Mouse (Mus musculus) spleen, embryonic (tissue): ENCODE measurements around the gene Cnpy4.

Experiments used
- CTCF ChIA-PET: fragments of 350-600 bp; sonication (Branson Sonifier 250); formaldehyde crosslinking; loops from one replicate; lab custom pipeline; 2022; lab: Charles Lee

Cnpy4 gene

DNA sequence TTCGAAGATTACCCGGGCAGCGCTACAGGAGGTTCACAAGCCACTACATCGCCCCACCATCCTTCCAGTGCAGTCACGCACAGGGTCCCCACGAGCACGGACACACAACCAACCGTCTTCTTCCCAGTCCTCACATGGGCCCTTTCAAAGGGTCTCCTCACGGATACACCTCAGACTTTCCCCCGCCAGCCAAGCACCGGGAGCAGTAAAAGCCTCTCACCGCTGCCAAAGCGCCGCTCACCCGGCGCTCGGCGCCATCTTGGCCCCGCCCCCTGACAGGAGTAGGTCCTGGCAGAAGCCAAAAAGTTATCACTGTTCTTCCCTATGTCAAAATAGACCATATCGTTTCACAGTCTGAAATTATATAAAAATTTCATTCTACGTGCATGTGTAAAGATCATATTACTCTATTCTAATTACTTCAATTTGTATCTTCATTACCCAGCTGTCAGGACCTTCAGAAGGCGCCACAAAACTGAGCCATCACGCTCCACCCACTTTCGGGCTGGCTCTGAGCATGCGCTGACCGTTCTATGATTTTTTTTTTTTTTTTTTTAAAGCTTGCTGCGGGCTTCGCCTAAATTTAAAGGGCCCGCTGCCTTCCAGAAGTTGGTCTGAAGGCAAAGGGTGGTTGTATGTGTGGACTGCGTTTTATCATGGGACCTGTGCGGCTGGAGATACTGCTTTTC lies at the start of gene Cnpy4, which contains the start of gene Taf6:
Cnpy4 (plus strand) TSS at position 536 of the 689 bp plus-strand sequence.
Taf6 (minus strand) TSS at position 502 of the 689 bp plus-strand sequence.
- CTCF ChIA-PET = interaction anchor here (0.5 to 0.6 kb wide), 2 partner anchors 12 to 71 kb away, joined by 3 to 4 read pairs; no protein-coding TSS in a partner anchor

DNA sequence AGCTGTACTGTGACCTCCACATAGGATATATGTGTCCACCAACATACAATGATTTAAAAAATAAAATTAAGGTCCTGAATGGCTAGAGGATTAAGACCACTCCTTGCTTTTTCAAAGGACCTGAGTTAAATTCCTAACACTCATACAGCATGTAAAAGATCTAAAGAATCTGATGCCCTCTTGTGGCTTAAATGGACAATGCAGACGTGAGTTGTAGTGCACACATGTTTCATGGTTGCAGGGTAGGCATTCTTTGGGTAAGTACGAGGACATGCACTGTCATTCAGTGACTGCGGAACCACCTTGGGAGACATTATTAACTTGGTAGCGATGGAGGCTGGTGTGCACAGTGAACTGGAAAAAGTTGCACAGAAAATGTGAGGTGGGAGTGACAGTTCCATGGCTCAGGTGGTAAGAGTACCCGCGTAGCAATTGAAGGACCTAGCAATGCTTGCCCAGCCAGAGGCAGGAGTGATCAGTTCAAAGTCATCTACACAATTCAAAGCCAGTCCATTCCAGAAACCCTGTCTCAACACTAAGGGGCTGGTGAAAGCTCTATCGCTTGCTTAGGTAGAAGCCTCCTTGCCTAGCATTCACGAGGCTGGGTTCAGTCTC lies 49.2 kb upstream of the Cnpy4 start:
- CTCF ChIA-PET = interaction anchor here (0.6 kb wide), 1 partner anchor 152 kb away, joined by 5 read pairs; no protein-coding TSS in a partner anchor

DNA sequence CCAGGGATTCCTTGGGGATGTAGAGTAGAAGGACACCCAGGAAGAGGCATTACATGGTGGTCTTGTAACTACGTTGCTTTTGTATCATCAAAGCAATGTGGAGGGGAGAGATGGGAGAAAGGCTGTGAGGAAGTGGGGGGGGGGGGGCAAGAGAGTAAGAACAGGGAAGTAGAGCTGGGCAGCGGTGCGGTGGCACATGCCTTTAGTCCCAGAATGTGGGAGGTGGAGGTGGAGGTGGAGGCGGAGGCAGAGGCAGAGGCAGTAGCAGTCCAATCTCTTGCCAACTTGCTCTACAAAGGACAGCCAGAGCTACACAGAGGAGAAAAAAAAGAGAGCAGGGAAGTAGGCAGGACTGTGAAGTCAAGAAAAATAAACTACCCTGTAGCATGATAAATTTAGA lies 48.7 kb upstream of the Cnpy4 start:
- CTCF ChIA-PET = interaction anchor here (0.6 kb wide), 2 partner anchors 124 to 1321 kb away, joined by 4 to 7 read pairs; no protein-coding TSS in a partner anchor

DNA sequence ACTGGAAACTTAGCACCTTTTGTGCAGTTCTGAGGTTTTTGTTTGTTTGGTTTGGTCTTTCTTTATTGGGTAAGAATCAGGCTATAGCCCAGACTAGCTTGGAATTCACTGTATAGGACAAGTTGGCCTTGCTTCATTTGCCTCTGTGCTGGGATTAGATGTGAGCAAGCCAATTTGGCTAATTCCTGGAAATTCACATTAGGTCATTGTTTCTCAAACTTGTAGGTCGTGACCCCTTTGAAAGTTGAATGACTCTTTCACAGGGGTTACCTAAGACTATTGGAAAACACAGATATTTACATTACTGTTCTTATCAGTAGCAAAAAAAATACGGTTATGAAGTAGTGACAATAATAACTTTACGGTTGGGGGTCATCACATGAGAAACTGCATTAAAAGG lies 32.9 kb upstream of the Cnpy4 start:
- CTCF ChIA-PET = no interaction called here

DNA sequence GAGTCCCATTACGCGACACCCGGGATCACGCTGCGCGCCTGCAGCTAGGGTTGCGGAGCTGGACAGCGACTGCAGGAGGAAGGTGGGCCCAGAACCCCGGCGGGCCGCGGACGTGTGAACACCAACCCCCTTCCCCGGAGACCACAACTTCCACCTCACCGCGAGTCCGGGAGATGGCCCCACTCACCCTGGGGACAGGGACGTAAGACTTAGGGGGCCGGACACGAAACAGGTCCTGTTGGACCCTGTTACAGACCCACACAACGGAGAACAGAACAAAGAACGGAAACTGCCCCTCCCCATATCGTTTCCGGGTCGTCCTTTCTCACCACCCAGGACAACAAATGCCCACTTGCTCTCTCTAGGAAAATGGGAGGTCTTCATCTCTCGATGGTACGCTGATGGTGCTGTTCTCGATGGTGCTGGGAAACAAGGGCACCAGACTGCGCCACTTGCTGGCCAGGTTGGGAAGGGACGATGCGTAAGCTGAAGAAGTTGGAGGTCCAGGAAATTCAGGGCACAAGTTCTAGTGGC lies 31.8 kb upstream of the Cnpy4 start, which contains the start of gene Zfp113:
Zfp113 (minus strand) TSS at position 302 of the 534 bp plus-strand sequence.
- CTCF ChIA-PET = no interaction called here

DNA sequence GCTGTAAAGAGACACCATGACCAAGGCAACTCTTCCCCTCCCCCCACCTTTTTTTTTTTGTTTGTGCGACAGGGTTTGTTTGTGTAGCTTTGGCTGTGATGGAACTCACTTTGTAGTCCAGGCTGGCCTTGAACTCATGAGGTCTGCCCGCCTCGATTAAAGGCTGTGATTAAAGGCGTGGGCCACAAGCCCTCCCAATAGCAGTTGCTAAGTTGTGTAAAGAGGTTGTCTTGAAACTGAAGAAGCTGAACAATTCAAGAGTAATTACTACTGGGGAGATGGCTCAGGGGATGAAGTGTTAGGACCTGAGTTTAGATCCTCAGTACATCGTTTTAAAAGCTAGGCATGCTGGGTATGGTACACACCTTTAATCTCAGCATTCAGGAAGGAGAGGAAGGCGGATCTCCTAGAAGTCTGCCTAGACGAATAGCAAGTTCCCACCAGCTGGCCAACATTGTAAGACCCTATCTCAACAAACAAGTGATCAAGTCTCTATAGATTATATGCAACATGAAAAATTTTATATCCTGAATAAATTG lies 27.0 kb upstream of the Cnpy4 start:
- CTCF ChIA-PET = interaction anchor here (0.7 kb wide), 1 partner anchor 8 kb away, joined by 6 read pairs; no protein-coding TSS in a partner anchor

DNA sequence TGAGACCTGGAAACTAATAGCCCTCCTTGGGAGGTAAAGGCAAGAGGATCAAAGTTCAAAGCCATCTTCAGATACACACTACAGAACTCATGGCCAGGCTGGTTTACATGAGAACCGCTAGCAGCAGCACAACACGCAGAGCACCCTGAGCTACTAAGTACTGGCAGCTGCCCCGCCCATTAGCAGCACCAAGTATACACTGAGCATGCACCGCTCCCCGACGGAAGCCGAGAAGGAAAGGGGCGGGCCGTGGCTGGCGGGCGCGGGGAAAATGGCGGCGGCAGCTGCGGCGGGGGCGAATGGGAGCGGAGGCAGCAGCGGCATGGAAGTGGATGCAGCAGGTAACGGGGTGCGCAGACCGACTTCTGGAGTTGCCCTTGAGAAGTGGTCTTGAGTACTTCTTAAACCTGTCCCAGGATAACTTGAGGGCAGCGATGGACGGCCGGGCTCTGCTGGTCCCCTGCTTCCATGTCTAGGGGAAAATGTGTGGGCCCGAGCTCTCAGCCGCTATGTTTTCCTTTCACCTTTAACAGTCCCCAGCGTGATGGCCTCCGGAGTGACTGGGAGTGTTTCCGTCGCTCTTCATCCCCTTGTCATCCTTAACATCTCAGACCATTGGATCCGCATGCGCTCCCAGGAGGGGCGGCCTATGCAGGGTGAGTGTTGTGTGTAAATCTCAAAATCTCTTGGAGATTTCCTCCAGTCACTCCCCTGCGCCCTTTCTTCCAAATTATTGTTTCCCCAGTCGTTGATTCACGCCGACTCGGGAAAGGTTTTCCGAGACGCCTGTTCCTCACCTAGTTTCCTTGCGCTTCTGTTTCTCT lies 26.2 kb upstream of the Cnpy4 start, which contains the start of gene Cops6:
Cops6 (plus strand) TSS at position 230 of the 824 bp plus-strand sequence.
- CTCF ChIA-PET = no interaction called here

DNA sequence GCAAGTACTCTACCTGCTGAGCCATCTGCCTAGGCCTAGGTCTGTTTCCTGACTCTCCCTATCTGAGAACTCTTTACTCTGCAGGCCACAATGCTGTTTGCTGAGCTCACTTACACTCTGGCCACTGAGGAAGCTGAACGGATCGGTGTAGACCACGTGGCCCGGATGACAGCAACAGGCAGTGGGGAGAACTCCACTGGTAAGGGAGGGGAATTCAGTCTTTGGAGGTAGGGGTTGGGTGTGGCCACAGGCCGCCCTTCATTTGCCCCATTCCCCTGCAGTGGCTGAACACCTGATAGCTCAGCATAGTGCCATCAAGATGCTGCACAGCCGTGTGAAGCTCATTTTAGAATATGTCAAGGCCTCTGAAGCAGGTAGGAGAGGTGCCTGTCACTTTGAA lies 24.2 kb upstream of the Cnpy4 start:
- CTCF ChIA-PET = no interaction called here

DNA sequence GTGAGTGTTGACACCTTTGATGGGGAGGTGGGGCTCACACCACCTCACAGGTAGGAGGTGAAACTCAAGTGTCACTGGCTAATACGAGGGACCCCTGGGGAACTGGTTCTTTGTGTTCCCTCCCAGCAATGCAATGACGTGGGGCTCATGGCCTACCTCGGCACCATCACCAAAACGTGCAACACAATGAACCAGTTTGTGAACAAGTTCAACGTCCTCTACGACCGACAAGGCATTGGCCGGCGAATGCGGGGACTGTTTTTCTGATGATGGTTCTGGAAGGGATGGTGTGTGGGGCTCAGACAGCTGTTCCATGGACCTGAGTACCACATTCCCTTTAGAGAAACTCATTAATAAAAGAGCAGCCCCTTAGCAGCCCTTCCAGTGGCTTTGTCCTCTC lies 23.7 kb upstream of the Cnpy4 start:
- CTCF ChIA-PET = no interaction called here

DNA sequence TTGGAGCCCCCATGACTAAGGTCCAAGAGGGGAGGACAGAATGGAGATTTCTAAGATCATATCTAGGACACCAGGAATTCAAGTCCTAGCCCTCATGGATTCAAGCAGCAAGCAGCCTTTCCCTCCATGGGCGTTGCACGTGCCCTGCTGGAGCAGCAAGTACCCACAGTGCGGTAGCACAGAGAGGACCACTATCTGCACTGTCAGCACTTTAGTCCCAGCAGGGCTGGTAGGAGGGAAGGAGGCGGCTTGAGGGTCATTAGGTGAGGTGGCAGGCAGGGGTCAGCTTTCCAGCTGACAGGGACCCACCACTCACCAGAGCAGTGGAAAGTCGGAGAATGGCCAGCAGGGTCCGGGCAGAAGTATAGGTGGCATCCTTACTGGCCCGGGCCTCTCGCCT lies 21.7 kb upstream of the Cnpy4 start:
- CTCF ChIA-PET = no interaction called here

DNA sequence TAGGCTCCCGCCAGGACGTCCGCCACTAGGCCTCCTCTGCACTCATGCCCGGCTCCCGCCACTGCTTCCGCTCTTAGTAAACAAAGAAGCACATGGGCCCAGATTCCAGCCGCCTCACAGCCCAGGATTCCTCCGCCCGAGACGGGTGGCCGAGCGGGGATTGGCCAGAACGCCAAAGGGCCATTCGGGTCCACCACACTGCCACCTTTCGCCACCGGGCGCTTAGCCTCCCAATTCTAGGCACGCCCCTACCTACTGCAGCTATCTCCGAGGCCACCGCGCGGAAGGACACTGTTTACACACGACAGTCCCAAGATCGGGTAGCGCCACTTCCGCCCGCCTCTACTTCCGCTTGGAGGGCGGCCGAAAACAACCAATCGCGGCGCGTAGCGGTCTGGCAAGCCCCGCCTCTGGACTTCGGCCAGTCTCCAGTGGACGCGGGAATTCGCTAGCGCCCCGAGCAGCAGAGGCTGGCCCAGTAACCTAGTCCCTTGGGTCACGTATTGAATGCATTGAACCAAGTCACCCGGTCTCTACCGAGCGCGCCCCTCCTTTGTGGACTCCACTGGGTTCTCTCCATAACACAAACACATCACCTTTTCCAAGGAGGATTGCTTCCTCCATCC lies 16.2 kb upstream of the Cnpy4 start:
- CTCF ChIA-PET = no interaction called here

DNA sequence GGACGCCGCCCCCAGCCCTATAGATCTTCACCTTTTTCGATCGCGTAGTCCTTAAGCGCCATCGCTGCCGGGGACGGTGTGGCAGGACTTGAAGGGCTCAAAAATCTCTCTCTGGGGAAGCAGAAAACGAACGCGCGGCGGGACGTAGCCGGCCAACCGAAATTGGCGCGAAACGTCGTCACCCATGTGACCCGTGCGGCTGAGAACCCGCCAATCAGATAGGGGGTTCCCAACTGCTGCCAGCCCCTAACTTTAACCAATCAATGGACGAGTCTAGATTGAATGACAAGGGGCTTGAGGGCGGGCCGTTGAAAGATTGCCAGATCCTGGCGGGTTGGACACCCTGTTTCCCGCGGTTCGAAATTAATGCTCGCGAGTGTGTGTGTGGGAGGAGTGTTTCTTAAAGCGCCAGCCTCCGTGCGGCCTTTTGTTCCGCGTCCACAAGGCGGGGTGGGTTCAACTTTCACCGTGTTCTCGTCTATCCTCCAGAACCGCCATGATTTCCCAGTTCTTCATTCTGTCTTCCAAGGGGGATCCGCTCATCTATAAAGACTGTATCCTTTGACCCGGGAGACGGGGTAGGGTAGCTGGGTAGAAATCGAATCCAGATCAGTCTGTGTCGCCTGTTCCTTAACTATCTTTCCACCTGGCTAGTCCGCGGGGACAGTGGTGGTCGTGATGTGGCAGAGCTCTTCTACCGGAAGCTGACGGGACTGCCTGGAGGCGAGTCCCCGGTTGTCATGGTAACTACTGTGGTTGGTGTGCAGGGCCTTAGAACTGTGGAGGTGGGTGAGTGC lies 15.4 kb upstream of the Cnpy4 start, which contains the start of the genes Ap4m1 and Mcm7:
Ap4m1 (plus strand) TSS at position 308 of the 797 bp plus-strand sequence.
Mcm7 (minus strand) TSS at position 728 of the 797 bp plus-strand sequence.
- CTCF ChIA-PET = no interaction called here

DNA sequence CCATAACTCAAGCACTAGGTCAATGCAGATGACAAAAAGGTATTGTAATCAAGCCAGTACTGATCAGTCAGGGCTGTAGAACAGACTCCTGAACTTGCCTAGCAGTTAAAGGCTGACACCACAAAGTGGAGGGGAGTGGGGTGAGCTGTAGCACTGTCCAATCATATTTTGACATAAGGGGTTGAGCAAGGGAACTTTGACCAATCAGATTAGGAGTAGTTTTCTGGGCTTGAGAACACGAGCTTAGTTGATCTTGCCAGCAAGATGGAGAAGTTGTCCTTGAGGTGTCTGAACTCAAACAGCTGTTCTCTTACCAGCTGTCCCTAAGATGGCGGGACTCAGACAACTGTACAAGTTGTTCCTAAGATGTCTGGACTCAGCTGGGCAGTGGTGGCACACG lies 14.1 kb upstream of the Cnpy4 start:
- CTCF ChIA-PET = no interaction called here

DNA sequence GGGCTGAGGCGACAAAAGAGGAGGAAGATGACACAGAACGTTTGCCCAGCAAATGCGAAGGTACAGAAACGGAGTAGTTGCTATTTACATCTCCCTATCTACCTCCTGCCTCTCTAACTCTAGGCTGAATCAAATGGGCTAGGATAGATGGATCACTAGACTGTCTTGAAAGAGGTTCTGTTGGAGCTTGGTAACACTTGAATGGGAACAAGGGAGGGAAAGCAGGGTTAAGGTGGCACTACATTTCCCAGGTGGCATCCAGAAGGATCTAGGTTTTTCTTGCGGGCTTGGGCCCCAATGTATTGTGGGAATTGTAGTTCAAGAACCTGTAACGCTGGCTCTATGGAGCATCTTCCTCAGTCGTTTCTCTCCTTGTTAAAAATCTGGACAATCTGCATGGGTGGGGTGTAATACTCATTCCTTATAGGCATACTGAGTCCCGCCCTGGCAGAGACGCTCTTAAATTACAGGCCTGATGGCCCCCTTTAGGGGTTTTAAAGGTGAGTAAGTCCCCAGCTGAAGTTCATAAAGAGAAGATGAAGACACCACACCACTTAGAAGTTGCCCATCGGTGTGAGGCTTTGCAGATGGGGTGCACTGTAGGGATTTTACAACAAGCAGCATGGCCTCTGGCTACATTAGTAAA lies 499 bp downstream of the Cnpy4 start:
- CTCF ChIA-PET = interaction anchor here (0.5 kb wide), 1 partner anchor 71 kb away, joined by 4 read pairs; no protein-coding TSS in a partner anchor

DNA sequence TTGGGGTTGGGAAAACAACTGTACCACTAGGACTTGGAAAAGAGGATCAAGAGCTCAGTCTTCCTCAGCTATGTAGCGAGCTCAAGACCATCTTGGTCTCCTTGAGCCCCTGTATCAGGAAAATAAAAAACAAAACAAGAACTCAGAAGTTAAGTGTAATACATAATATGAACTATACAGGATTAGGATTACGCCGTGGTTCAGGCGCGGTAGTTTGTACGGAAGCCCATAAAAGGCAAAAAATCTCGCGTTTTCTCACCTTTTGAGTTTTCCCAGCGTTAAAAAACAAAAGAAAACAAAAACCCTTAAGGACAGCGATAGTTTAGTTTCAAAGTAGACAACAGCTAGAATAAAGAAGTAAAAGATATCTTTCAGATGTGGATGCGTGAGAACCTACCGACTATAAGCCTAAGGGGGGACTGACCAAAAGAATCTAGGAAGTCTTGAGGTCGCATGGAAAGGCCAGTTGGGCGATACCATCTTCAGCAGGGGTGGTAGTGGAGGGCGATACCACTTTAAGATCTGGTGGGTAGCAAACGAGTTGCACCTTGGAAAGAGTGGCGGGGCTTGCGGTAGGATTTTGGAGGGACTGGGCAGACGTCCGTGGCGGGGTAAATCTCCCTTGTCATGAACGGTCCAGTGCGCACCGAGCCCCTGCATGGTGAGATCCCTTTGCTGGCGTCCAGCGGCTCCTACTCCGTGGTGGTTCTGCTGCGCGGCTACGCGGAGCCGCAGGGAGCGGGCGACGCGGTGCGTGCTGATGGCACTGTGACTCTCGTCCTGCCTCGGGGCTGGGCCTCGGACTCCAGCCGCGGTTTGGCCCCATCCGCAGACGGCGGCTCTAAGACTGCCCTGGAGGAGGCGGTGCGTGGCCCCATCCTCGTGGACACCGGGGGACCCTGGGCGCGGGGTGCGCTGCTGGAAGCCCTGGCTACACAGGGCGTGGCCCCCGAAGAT lies 6.8 kb downstream of the Cnpy4 start, which contains the start of gene Mblac1:
Mblac1 (plus strand) TSS at position 544 of the 957 bp plus-strand sequence.
- CTCF ChIA-PET = interaction anchor here (0.5 kb wide), 1 partner anchor 42 kb away, joined by 5 read pairs; no protein-coding TSS in a partner anchor

DNA sequence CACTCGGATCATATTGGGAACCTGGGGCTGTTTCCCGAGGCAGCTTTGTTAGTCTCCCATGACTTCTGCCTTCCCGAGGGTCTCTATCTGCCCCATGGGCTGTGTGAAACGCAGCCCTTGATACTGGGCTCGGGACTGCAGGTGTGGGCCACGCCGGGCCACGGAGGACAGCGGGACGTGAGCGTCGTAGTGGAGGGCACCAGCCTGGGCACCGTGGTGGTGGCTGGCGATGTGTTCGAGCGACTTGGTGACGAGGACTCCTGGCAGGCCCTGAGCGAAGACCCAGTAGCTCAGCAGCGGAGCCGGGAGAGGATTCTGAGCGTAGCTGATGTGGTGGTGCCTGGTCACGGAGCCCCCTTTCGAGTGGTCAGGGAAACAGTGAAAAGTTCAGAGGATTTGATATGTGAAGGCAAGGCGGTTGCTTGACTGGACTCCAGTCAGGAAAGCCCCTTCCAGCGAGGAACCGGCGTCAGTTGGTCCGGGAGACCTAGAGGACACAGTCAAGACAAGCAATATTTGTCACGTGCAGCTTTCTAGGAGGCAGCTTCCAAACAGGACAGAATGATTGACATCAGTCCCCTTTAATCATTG lies 7.6 kb downstream of the Cnpy4 start:
- CTCF ChIA-PET = no interaction called here

DNA sequence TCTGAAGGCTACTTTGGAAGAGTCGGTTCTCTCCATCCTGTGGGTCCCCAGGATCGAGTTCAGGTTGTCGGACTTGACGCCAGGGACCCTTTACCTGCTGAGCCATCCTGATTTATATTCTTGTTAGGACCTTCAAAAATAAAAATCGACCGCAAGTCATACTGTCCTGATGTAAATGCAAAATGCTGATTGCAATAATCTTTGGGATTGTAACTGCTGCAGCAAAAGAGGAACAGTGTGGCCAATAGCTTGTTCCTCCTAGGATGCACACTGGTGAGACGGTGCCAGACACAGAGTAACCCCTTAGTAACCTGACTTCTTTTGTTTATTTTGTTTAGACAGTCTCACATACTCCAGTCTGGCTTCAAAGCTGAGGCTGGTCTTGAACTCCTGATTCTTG lies 8.2 kb downstream of the Cnpy4 start:
- CTCF ChIA-PET = no interaction called here

DNA sequence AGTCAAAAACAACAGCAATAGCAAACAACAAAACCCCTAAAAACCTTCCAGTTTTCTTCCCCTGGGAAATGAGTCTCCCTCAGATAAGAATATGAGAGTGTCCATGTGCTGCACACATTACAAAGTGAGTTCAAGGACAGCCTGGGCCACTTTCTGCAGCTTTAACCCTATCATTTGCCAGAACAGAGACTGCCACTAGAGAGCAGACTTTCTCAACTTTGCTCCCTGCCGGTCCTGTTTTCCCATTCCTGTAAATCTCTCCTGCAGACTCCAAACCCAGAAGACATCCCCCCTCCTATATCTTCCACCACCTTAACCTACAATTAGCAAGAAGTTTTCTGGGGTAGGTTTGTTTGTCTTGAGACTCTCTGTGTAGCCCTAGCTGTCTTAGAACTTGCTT lies 12.3 kb downstream of the Cnpy4 start:
- CTCF ChIA-PET = no interaction called here
